In genomic region chr4:59011446-59011845, GRCm38 (mm10) we compare ENCODE assay signal across 23 mouse cellular contexts. TPM values are rescaled to one million over a fixed set of nuclear protein-coding genes. Genes with fewer than 3 reads are reported as not detected.
DNase-seq lines count a peak whose midpoint lies in the region; ATAC-seq and TF ChIP-seq lines count a peak whose summit lies in the region.
"Had no signal": no experiment of that assay in that cellular context is flagged by ENCODE, and none has a peak within 500 bp of the region (broad histone marks: within the 10 kb centered on the region; RNA-seq: fewer than 3 reads in every experiment).

No protein-coding gene starts in this region.

- peaks cover 39% of the 10 kb centered on the region for H3K79me2 ChIP-seq in MEL (ENCODE audit: control insufficient read depth, insufficient read depth, low read length, poor library complexity)

- H3K9ac ChIP-seq in heart, embryonic 13.5 days, result peak overlapping the region; percentile 52; the same call in 1 of the 2 replicates
- H3K9ac ChIP-seq in liver, embryonic 11.5 days (ENCODE audit: low read depth, low read length), result no peak overlapping the region
- H3K9ac ChIP-seq in liver, postnatal 0 days (replicated peaks), result no peak overlapping the region
- no peak overlapping the region for H3K9ac ChIP-seq in MEL (ENCODE audit: control insufficient read depth, low read depth, low read length, poor library complexity, severe bottlenecking)
- H3K9ac ChIP-seq: embryonic facial prominence, embryonic 15.5 days; forebrain, embryonic 15.5 days; heart, embryonic 12.5 days; hindbrain, embryonic 15.5 days had no signal

- DNase-seq in heart, adult 11 months, result no peak
- no peak for DNase-seq in liver, embryonic 11.5 days (ENCODE audit: low spot score)
- DNase-seq in liver, postnatal 0 days, result no peak
- DNase-seq in MEL (ENCODE audit: low read depth, low spot score), result peak; percentile 48
- DNase-seq: adrenal gland, postnatal 14 days; cerebellum, adult 2 months; cerebellum, postnatal 10 days; embryo, embryonic 11 days; gastrocnemius, postnatal 10 days; heart, postnatal 36 days had no signal

- no peak overlapping the region for H3K4me2 ChIP-seq in heart, embryonic 13.5 days
- H3K4me2 ChIP-seq in liver, embryonic 11.5 days, result no peak overlapping the region
- no peak overlapping the region for H3K4me2 ChIP-seq in liver, postnatal 0 days (ENCODE audit: low read depth, low read length)
- H3K4me2 ChIP-seq: embryonic facial prominence, embryonic 15.5 days; forebrain, embryonic 15.5 days; heart, embryonic 12.5 days; hindbrain, embryonic 15.5 days had no signal

- no peak overlapping the region for H3K4me3 ChIP-seq in heart, embryonic 13.5 days
- H3K4me3 ChIP-seq in liver, embryonic 11.5 days (ENCODE audit: low read depth, low read length), result no peak overlapping the region
- H3K4me3 ChIP-seq in liver, postnatal 0 days (ENCODE audit: low read depth, low read length), result no peak overlapping the region
- no peak overlapping the region for H3K4me3 ChIP-seq in MEL (ENCODE audit: control insufficient read depth in 1 of 2, insufficient read depth in 1 of 2, low read depth in 2 of 2, low read length in 2 of 2)
- H3K4me3 ChIP-seq: embryonic facial prominence, embryonic 15.5 days; erythroblast, embryonic 14.5 days; forebrain, embryonic 15.5 days; heart, embryonic 12.5 days; hindbrain, embryonic 15.5 days had no signal

- no peak for TF ChIP-seq RAD21 in MEL (IDR thresholded peaks at IDR 0.05; ENCODE audit: low read depth, low read length)

- no peaks in the 10 kb centered on the region for H3K36me3 ChIP-seq in heart, embryonic 13.5 days
- H3K36me3 ChIP-seq in liver, embryonic 11.5 days (ENCODE audit: control insufficient read depth, insufficient read depth, low read length), result no peaks in the 10 kb centered on the region
- H3K36me3 ChIP-seq in liver, postnatal 0 days (replicated peaks; ENCODE audit: insufficient read depth, low read length), result 0 out of 2 replicates have a peak, but pooled peaks cover 3% of the 10 kb centered on the region
- peaks cover 10 to 25% of the 10 kb centered on the region in 2 experiments for H3K36me3 ChIP-seq in MEL (ENCODE audit: control insufficient read depth in 1 of 2, insufficient read depth in 2 of 2, low read length in 2 of 2)
- H3K36me3 ChIP-seq: embryonic facial prominence, embryonic 15.5 days; forebrain, embryonic 15.5 days; heart, embryonic 12.5 days; hindbrain, embryonic 15.5 days had no signal

- no peaks in the 10 kb centered on the region for H3K9me3 ChIP-seq in heart, embryonic 13.5 days
- no peaks in the 10 kb centered on the region for H3K9me3 ChIP-seq in liver, embryonic 11.5 days (ENCODE audit: control insufficient read depth, low read length)
- no peaks in the 10 kb centered on the region for H3K9me3 ChIP-seq in liver, postnatal 0 days (ENCODE audit: low read length)
- no peaks in the 10 kb centered on the region for H3K9me3 ChIP-seq in MEL (replicated peaks; ENCODE audit: insufficient read depth, low read length)
- H3K9me3 ChIP-seq: embryonic facial prominence, embryonic 15.5 days; forebrain, embryonic 15.5 days; heart, embryonic 12.5 days; hindbrain, embryonic 15.5 days had no signal

- no peak overlapping the region for H3K27ac ChIP-seq in heart, embryonic 13.5 days (replicated peaks)
- H3K27ac ChIP-seq in liver, embryonic 11.5 days (ENCODE audit: low read depth, low read length), result peak overlapping the region; percentile 49; the same call in 1 of the 2 replicates
- no peak overlapping the region for H3K27ac ChIP-seq in liver, postnatal 0 days (ENCODE audit: low read depth)
- no peak overlapping the region for H3K27ac ChIP-seq in MEL (ENCODE audit: control insufficient read depth, low read depth, low read length)
- H3K27ac ChIP-seq: embryonic facial prominence, embryonic 15.5 days; forebrain, embryonic 15.5 days; hindbrain, embryonic 15.5 days had no signal

- peaks cover 38% of the 10 kb centered on the region for H3K4me1 ChIP-seq in heart, embryonic 13.5 days
- H3K4me1 ChIP-seq in liver, embryonic 11.5 days (replicated peaks; ENCODE audit: control insufficient read depth, insufficient read depth, low read length), result peaks cover 31% of the 10 kb centered on the region
- H3K4me1 ChIP-seq in liver, postnatal 0 days (ENCODE audit: insufficient read depth), result peaks cover 29% of the 10 kb centered on the region
- H3K4me1 ChIP-seq in MEL (ENCODE audit: control insufficient read depth in 1 of 2, insufficient read depth in 2 of 2, low read length in 2 of 2), result peaks cover 22 to 23% of the 10 kb centered on the region in 2 experiments
- H3K4me1 ChIP-seq: forebrain, embryonic 15.5 days; hindbrain, embryonic 15.5 days had no signal

- H3K27me3 ChIP-seq in heart, embryonic 13.5 days (replicated peaks), result no peaks in the 10 kb centered on the region
- no peaks in the 10 kb centered on the region for H3K27me3 ChIP-seq in liver, embryonic 11.5 days (replicated peaks; ENCODE audit: control insufficient read depth, insufficient read depth, low read length)
- no peaks in the 10 kb centered on the region for H3K27me3 ChIP-seq in liver, postnatal 0 days (ENCODE audit: insufficient read depth, low read length)
- H3K27me3 ChIP-seq in MEL (ENCODE audit: control insufficient read depth in 1 of 2, insufficient read depth in 2 of 2, low read length in 2 of 2), result no peaks in the 10 kb centered on the region
- H3K27me3 ChIP-seq: embryonic facial prominence, embryonic 15.5 days; forebrain, embryonic 15.5 days; heart, embryonic 12.5 days; hindbrain, embryonic 15.5 days; Patski had no signal

- ATAC-seq in heart, embryonic 13.5 days (ENCODE audit: extremely low read depth, insufficient number of reproducible peaks, low FRiP score, low TSS enrichment), result no peak
- ATAC-seq in liver, embryonic 11.5 days (replicated peaks; ENCODE audit: low FRiP score), result 0 out of 2 replicates have a peak, but pooled peaks have one; percentile 41
- no peak for ATAC-seq in liver, postnatal 0 days
- peak; percentile 56 for ATAC-seq in megakaryocyte-erythroid progenitor cell, adult 5-6 weeks (replicated peaks; ENCODE audit: low FRiP score, low TSS enrichment, poor library complexity, severe bottlenecking)
- no peak for ATAC-seq in cerebellum, adult (ENCODE audit: insufficient number of reproducible peaks, low FRiP score, low TSS enrichment)
- ATAC-seq: activated CD4-positive, CD25-positive, alpha-beta regulatory T cell, adult 4 months; forebrain, embryonic 15.5 days; Patski had no signal

- no peak for TF ChIP-seq EP300 in liver, postnatal 0 days (IDR thresholded peaks at IDR 0.05; ENCODE audit: low read depth)
- TF ChIP-seq EP300 in MEL (IDR thresholded peaks at IDR 0.05; ENCODE audit: low read depth in 1 of 2, low read length in 2 of 2), result peak; percentile 7 to 53; a peak in 1 of 4 replicates

- WGBS in heart, embryonic 13.5 days, result 28% methylated on average over 3 of the region's 3 CpGs
- 60% methylated on average over 3 of the region's 3 CpGs for WGBS in liver, embryonic 11.5 days
- WGBS in liver, postnatal 0 days (ENCODE audit: insufficient replicate concordance), result 42% methylated on average over 3 of the region's 3 CpGs

- no peak for TF ChIP-seq CTCF in liver, postnatal 0 days (IDR thresholded peaks at IDR 0.05; ENCODE audit: low read depth)
- TF ChIP-seq CTCF in MEL (IDR thresholded peaks at IDR 0.05 in 2 of 3, conservative IDR thresholded peaks at IDR 0.05 in 1 of 3; ENCODE audit: control insufficient read depth in 1 of 3, insufficient read depth in 1 of 3, low read depth in 2 of 3, low read length in 3 of 3, poor library complexity in 1 of 3, severe bottlenecking in 1 of 3), result no peak

- TF ChIP-seq POLR2A in MEL (IDR thresholded peaks at IDR 0.05; ENCODE audit: control insufficient read depth in 1 of 2, insufficient read depth in 1 of 2, low read depth in 1 of 2, low read length in 2 of 2, poor library complexity in 1 of 2), result no peak

RNA-seq across cellular contexts. Expression of gene Gm20503, which starts 8.4 kb away (rescaled TPM):
- polyA plus RNA-seq in heart, embryonic 13.5 days (2015; fragmentation: Nextera tagmentation; extraction: Ambion mirVana), result 11.0 and 11.6 TPM in 2 replicates
- polyA plus RNA-seq in liver, embryonic 11.5 days (2014; fragmentation: Nextera tagmentation; extraction: Ambion mirVana), result 8.1 and 11.5 TPM in 2 replicates
- 17.6 and 17.7 TPM in 2 replicates for polyA plus RNA-seq in liver, postnatal 0 days (2015; fragmentation: Nextera tagmentation; extraction: Ambion mirVana)
- total RNA-seq in MEL (2012; rRNA removed), result not detected in 2 replicates
- polyA plus RNA-seq in MEL (2012; ENCODE audit: insufficient read depth in 1 of 2, insufficient read length in 2 of 2, low read depth in 1 of 2, low replicate concordance in 2 of 2, missing spikeins in 1 of 2), result 1 to 10 TPM in 1 of 2 experiments, not detected in 1; 3.3 TPM
- total RNA-seq in megakaryocyte-erythroid progenitor cell, adult 5-6 weeks (2014; fragmentation: Nextera tagmentation), result not detected in 2 replicates
- not detected in 2 replicates for total RNA-seq in megakaryocyte-erythroid progenitor cell, adult 5-6 weeks (2017)
- total RNA-seq: common myeloid progenitor, adult 5-6 weeks had no signal
- polyA plus RNA-seq: activated CD4-positive, CD25-positive, alpha-beta regulatory T cell, adult 4 months; C2C12; cerebellum, adult 2 months; erythroblast, embryonic 14.5 days; gonadal fat pad, adult 2 months had no signal

RNA-seq across cellular contexts. Expression of gene Dnajc25, which starts 16.6 kb away (rescaled TPM):
- polyA plus RNA-seq in heart, embryonic 13.5 days (2015; fragmentation: Nextera tagmentation; extraction: Ambion mirVana), result 9.0 and 10.6 TPM in 2 replicates
- 8.8 and 11.1 TPM in 2 replicates for polyA plus RNA-seq in liver, embryonic 11.5 days (2014; fragmentation: Nextera tagmentation; extraction: Ambion mirVana)
- polyA plus RNA-seq in liver, postnatal 0 days (2015; fragmentation: Nextera tagmentation; extraction: Ambion mirVana), result 12.5 and 13.8 TPM in 2 replicates
- 6.2 and 6.6 TPM in 2 replicates for total RNA-seq in MEL (2012; rRNA removed)
- polyA plus RNA-seq in MEL (2012; ENCODE audit: insufficient read depth in 1 of 2, insufficient read length in 2 of 2, low read depth in 1 of 2, low replicate concordance in 2 of 2, missing spikeins in 1 of 2), result 10 to 100 TPM in 1 of 2 experiments, not detected in 1; 11.8 TPM
- 10.3 and 10.5 TPM in 2 replicates for total RNA-seq in megakaryocyte-erythroid progenitor cell, adult 5-6 weeks (2014; fragmentation: Nextera tagmentation)
- total RNA-seq in megakaryocyte-erythroid progenitor cell, adult 5-6 weeks (2017), result 24.5 and 44.0 TPM in 2 replicates

RNA-seq across cellular contexts. Expression of gene Gng10, which starts 23.4 kb away (rescaled TPM):
- 46.6 and 47.8 TPM in 2 replicates for polyA plus RNA-seq in heart, embryonic 13.5 days (2015; fragmentation: Nextera tagmentation; extraction: Ambion mirVana)
- polyA plus RNA-seq in liver, embryonic 11.5 days (2014; fragmentation: Nextera tagmentation; extraction: Ambion mirVana), result 67.6 and 78.9 TPM in 2 replicates
- polyA plus RNA-seq in liver, postnatal 0 days (2015; fragmentation: Nextera tagmentation; extraction: Ambion mirVana), result 16.0 and 16.2 TPM in 2 replicates
- total RNA-seq in MEL (2012; rRNA removed), result 54.0 and 59.1 TPM in 2 replicates
- polyA plus RNA-seq in MEL (2012; ENCODE audit: insufficient read depth in 1 of 2, insufficient read length in 2 of 2, low read depth in 1 of 2, low replicate concordance in 2 of 2, missing spikeins in 1 of 2), result 10 to 100 TPM in 1 of 2 experiments, not detected in 1; 51.2 TPM
- total RNA-seq in megakaryocyte-erythroid progenitor cell, adult 5-6 weeks (2014; fragmentation: Nextera tagmentation), result 82.0 and 100 TPM in 2 replicates
- 58.5 and 65.7 TPM in 2 replicates for total RNA-seq in megakaryocyte-erythroid progenitor cell, adult 5-6 weeks (2017)

RNA-seq across cellular contexts. Expression of gene Ptgr1, which starts 24.5 kb away (rescaled TPM):
- 8.5 and 10.7 TPM in 2 replicates for polyA plus RNA-seq in heart, embryonic 13.5 days (2015; fragmentation: Nextera tagmentation; extraction: Ambion mirVana)
- polyA plus RNA-seq in liver, embryonic 11.5 days (2014; fragmentation: Nextera tagmentation; extraction: Ambion mirVana), result 28.0 and 30.5 TPM in 2 replicates
- 6.4 and 6.8 TPM in 2 replicates for polyA plus RNA-seq in liver, postnatal 0 days (2015; fragmentation: Nextera tagmentation; extraction: Ambion mirVana)
- total RNA-seq in MEL (2012; rRNA removed), result 11.7 and 14.7 TPM in 2 replicates
- polyA plus RNA-seq in MEL (2012; ENCODE audit: insufficient read depth in 1 of 2, insufficient read length in 2 of 2, low read depth in 1 of 2, low replicate concordance in 2 of 2, missing spikeins in 1 of 2), result 10 to 100 TPM in 1 of 2 experiments, not detected in 1; 20.6 TPM
- 5.0 and 14.5 TPM in 2 replicates for total RNA-seq in megakaryocyte-erythroid progenitor cell, adult 5-6 weeks (2014; fragmentation: Nextera tagmentation)
- total RNA-seq in megakaryocyte-erythroid progenitor cell, adult 5-6 weeks (2017), result 12.8 and 16.2 TPM in 2 replicates

Comparison
In these comparisons a context has a peak if more than half of its experiments do, and no peak if none do; other contexts are left out.
1. ATAC-seq: peak in liver, embryonic 11.5 days (single experiment) and megakaryocyte-erythroid progenitor cell, adult 5-6 weeks (single experiment); none in heart, embryonic 13.5 days (single experiment), liver, postnatal 0 days (single experiment) and cerebellum, adult (single experiment).